Mouse (Mus musculus) lung, postnatal 36 days (tissue): Measurements from ENCODE around the gene Gm4559.
"Not testable (repeated sequence)": the region's sequence is repeated elsewhere in the genome, so short reads cannot be mapped to it uniquely, and the experiment has no call there.

Experiments used
- DNase-seq: peaks from one replicate; pipeline ENCODE4 v3.0.0; 2022; ENCODE audit warnings: mixed read lengths

Gm4559 gene

DNA sequence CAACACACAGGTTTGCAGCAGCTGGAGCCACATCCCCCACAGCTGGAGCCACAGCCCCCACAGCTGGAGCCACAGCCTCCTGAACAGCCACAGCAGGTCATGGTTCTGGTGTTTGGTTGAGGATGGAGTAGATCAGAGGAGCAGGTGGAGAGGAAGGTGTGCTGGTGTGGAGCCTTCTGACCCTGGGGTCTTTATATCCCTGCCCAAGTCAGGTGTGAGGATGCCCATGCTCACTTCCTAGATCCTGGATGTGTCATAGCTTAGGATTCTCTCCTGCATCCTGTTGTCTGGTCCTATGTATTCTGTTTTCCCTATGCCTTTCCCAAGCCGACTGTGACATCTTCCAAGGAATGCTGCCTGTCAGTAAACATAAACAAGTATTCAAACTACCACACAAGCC lies 15.9 kb downstream of the Gm4559 start, which contains the start of gene Gm2431:
TSS of gene Gm2431 (minus strand) at position 101 of the 400 bp plus-strand sequence.
- DNase-seq = not testable (repeated sequence)

DNA sequence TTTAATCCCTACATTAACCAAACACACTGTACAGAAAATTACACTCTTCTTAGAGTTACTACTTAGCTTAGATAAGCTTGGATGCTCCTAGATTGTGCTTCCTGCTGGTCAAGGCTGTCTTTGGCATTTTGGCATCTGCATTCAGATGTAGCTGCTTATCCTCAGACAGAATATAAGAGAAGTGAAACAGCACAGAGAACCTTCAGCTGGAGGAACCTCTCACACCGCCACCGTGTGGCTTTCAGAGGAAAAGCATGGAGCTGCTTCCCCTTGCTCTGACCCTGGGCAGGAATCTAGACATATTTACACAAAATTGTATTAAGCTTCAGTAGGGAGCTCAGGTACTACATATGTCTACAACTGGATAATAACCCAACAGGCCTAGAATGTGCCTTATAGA lies 18.6 kb downstream of the Gm4559 start:
- peak; percentile 30 for DNase-seq

GRCm38 (mm10) chr7:142249824-142250223 lies 24.3 kb downstream of the Gm4559 start:
- peak; percentile 25 for DNase-seq

GRCm38 (mm10) chr7:142240978-142241377 lies 33.2 kb downstream of the Gm4559 start, which contains the start of gene Gm40460:
Gm40460 (minus strand) TSS chr7:142241078.
- no peak for DNase-seq

DNA sequence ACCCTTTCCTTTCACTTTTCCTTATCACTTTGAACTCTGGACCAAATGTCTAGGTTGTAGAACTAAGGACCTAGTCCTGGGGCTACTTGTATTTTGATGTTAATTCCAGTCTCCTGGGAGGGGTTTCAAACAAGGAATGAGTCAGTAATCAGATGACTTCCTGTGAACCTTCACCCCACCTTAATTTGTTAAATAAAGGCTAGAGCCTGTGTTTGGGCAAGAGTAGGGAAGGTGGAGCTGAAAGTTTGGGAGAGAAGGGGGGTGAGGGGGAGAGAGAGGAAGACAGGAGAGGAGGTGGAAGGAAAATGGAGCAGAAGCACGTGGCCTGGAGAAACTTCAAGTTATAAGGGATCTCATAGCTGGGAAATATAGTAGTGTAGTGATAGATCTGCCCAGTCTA lies 42.6 kb downstream of the Gm4559 start:
- no peak for DNase-seq

- DNase-seq = not testable (repeated sequence)
Observed at GRCm38 (mm10) chr7:142229871-142230270, 44.3 kb downstream of the Gm4559 start, which contains the start of gene Krtap5-5. Krtap5-5 (minus strand) TSS chr7:142229971.

DNA sequence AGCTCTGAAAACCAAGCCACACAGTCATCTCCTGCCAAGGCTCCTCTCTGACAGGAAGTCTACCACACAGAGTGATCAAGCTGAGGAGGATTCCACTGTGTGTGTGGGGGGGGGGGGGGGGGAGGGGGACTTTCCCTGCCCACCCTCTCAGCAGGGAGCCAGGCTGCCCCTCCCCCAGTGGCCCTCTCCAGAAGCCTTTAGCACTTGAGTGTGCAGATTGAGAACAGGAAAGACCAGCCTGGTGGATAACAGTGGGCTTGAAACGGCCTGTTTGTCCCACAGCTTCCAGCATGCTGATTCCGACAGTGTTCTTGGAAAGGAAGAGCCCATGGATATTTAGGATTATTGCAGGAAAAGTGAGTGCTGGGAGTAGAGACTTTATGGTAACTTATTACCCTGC lies 49.6 kb downstream of the Gm4559 start:
- no peak for DNase-seq
